Mouse (Mus musculus) embryonic fibroblast, embryonic 13.5 days (primary cell): Measurements from ENCODE around the gene Smu1. TPM values are rescaled to one million over a fixed set of nuclear protein-coding genes. Genes with fewer than 3 reads are reported as not detected.
"Not testable (repeated sequence)": the region's sequence is repeated elsewhere in the genome, so short reads cannot be mapped to it uniquely, and the experiment has no call there.

ENCODE experiments used
- H3K27ac ChIP-seq: 2 replicates; pipeline ENCODE4 v1.5.1; 2012; ENCODE audit warnings: low read length, control low read depth, inconsistent platforms; ENCODE audit not compliant: insufficient read depth
- H3K4me1 ChIP-seq: 2 replicates; pipeline ENCODE4 v1.6.1; 2011; ENCODE audit warnings: low read length; ENCODE audit not compliant: control insufficient read depth, insufficient read depth
- H3K4me3 ChIP-seq: 2 replicates; pipeline ENCODE4 v1.5.1; 2011; ENCODE audit warnings: mild to moderate bottlenecking, control low read depth, low read length; ENCODE audit not compliant: insufficient read depth
- CTCF ChIP-seq: IDR thresholded peaks from 2 replicates; pipeline ENCODE4 v1.5.1; 2011; ENCODE audit warnings: mild to moderate bottlenecking, control low read depth, low read length, moderate library complexity, borderline replicate concordance; ENCODE audit not compliant: insufficient read depth
- POLR2A ChIP-seq: IDR thresholded peaks from 2 replicates; pipeline ENCODE4 v1.6.1; 2011; ENCODE audit warnings: low read depth, mild to moderate bottlenecking, control low read depth, low read length, moderate library complexity
- polyA plus RNA-seq: library from polyadenylated mRNA; stranded (reverse); fragments of >200 nt; gene quantifications from 2 replicates; pipeline ENCODE4 v1.2.4, GENCODE M21; 2011; ENCODE audit warnings: low read depth; ENCODE audit not compliant: missing spikeins, insufficient read length

Smu1 gene
- 76.1 and 91.2 TPM in 2 replicates for polyA plus RNA-seq

DNA sequence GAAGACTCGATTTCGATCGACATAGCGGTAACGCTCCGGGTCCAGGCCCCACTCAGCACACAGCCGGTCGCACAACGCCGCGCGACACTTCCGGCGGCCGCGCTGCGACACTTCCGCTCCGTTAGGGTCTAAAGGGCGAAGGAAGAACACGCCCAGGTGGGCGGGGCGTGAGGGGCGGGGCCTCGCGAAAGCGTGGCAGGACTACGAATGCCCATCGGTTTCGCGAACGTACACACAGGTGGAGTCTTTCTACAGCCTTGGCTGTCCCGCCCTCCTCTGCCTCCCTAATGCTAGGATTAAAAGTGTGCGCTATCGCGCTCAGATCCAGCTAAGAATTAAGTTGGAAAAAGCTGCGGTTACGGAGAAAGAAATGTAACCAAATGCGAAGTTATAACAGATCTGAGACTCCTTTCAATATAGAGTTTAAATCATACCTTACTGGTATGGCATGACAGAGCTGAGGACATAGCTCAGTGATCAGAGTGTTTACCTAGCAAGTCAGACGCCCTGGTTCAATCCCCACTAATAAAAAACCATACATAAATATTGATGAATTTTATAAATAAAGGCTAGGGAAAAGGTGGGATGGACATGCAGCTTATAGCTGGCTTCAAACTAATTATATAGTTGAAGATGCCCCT lies at the start of gene Smu1:
Smu1 (minus strand) TSS at position 144 of the 641 bp plus-strand sequence.
- no peak for TF ChIP-seq CTCF
- peak; percentile 77 for TF ChIP-seq POLR2A
- no peaks in the 10 kb centered on the region for H3K4me1 ChIP-seq
- peak within 1 kb of the TSS; percentile 91 for H3K4me3 ChIP-seq
- no peak within 1 kb of the TSS for H3K27ac ChIP-seq

DNA sequence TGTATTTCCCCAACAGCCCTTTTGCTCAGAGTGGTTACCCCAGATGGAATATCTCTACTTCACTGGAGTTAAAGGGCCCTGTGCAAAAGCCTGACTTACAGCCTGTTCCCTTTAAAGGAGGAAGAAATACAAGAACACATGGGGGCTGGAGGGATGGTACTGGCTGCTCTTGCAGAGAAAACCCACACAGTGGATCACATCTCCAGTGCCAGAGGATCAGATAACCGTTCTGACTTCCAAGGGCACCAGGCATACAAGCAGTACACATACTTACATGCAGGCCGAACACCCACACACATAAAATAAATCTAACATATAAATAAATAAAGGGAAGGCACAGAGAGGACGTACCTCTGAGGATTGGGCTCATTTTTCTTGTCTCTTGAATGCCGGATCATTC lies 49.7 kb upstream of the Smu1 start:
- peaks cover 6% of the 10 kb centered on the region for H3K4me1 ChIP-seq
- TF ChIP-seq POLR2A = no peak
- TF ChIP-seq CTCF = no peak
- no peak overlapping the region for H3K4me3 ChIP-seq
- H3K27ac ChIP-seq = no peak overlapping the region

DNA sequence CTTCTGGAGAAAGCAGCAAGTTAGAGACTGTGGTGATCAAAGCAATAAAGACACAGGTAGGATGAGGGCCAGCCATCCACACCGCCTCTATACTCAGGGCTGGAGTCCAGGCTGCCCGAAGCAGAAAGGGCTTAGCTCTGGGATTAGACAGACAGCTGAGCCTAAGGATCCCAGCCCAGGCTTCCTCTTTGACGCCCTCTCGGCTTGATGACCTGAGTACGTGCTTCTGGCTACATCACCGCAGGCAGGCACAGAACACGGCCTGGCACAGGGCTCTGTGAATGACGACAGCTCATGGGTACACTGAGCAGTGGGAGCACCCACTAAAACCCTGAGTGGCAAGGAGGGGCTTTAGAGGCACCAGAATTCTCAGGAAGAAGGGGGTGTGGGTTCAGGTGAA lies 47.7 kb upstream of the Smu1 start:
- H3K4me1 ChIP-seq = peaks cover 14% of the 10 kb centered on the region
- no peak overlapping the region for H3K4me3 ChIP-seq
- no peak overlapping the region for H3K27ac ChIP-seq
- TF ChIP-seq CTCF (no peak), POLR2A (no peak)

DNA sequence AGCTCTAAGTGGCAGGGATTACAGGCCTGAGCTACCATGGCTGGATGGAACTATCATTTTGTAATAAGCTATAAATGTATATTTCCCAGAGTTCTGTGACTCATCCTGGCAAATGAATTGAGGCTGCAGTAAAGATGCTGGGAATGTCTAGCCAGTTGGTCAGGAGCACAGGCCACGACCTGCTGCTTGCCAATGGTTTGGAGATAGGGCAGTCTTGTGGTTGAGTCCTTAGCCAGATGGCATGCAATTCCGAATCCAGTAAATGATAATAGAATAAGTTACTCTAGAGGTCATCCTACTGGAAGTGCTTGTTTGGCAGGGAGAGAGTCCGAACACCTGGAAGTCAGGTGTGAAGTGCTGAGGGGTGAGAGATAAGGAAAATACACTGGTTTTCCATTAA lies 45.1 kb upstream of the Smu1 start:
- H3K27ac ChIP-seq = peak overlapping the region; percentile 90; the same call in 1 of the 2 replicates
- H3K4me1 ChIP-seq = peaks cover 14% of the 10 kb centered on the region

DNA sequence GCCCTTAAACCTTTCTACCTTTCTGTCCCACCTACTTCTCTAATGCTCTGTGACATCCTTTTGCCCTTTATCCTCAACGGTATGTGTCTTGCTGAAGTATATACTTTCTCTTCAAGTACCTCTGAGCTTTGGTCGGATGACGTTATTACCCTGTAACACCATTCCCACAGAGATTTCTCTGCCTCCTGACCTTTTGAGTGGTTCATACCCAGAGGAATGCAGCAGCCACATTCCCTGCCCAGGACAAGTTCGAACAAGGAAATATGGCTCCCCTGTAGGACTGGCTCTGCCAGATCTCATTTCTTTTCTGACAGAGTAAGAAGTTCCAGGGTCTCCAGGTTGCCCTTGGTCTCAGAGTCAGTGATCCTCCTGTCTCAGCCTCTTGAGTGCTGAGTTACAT lies 44.2 kb upstream of the Smu1 start:
- peak overlapping the region; percentile 90 for H3K27ac ChIP-seq
- H3K4me1 ChIP-seq = peaks cover 14% of the 10 kb centered on the region
- TF ChIP-seq POLR2A (no peak), CTCF (no peak)
- no peak overlapping the region for H3K4me3 ChIP-seq

More for the DNA sequence above, 45.1 kb upstream of the Smu1 start:
- no peak for TF ChIP-seq POLR2A
- no peak for TF ChIP-seq CTCF
- no peak overlapping the region for H3K4me3 ChIP-seq

DNA sequence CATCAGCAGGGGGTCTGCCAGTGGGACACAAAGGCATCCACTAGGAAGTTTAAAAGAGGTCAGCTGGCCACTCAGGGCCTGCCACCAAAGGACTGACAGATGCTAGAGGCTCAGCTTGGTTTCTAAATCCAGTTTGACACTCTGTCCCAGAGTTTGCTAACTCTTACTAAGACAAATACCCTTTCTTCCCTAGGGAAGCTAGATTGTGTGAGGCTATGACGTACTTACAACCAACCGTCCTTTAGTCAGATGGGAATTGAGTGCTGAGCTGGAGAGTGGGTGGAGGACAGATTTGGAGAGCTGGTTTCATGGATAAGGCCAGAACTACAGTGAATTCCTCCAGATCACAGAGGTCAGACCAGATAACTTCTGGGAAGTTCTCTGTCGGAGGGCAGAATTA lies 43.1 kb upstream of the Smu1 start:
- no peak overlapping the region for H3K4me3 ChIP-seq
- H3K4me1 ChIP-seq = peaks cover 15% of the 10 kb centered on the region
- no peak for TF ChIP-seq POLR2A
- TF ChIP-seq CTCF = no peak
- peak overlapping the region; percentile 56; the same call in 1 of the 2 replicates for H3K27ac ChIP-seq

DNA sequence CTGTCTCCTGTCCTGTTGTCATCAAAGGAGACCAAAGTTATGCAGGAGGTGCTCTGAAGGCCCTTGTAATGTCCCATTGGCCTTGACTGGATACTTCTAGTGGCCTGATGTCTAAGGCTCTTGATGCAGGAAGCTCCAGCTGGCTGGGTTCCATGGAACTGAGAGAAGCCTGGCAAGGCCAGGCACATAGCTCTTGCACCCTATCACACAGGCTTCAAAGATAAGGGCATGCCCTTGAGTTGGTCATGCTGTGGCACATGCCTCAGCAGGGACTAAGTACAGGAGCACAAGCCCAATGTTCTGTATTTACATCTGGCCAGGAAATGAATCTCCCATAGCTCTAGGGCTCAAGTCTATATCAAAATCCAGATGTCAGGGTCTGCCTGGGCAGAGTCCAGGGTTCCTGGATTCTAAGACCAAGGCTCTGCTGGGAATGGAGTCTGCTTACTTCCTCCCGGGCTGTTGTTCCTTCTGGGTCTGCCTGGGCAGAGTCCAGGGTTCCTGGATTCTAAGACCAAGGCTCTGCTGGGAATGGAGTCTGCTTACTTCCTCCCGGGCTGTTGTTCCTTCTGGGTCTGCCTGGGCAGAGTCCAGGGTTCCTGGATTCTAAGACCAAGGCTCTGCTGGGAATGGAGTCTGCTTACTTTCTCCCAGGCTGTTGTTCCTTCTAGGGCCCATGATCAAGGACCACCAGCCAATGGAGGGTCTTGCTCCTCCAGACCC lies 41.3 kb upstream of the Smu1 start:
- H3K4me1 ChIP-seq = peaks cover 16% of the 10 kb centered on the region
- not testable (repeated sequence) for H3K4me3 ChIP-seq, H3K27ac ChIP-seq

DNA sequence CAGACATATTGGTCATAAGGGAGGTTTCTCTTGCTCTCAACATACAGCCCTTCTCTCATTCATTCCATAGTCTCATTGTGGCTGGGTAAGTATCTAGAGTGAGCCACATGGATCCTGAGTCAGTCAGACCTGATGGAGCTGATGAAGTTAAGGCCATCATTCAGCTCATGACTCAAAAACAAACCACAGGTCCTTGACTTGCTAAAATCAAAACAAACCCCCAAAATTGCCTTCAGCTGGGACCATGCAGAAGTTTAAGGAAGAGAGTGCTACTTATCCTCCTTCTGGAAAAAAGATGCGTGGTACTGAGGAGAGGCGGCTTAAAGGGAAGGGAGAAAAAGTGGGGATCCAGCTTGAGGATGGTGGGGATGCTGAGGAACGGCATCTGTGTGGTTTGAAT lies 38.0 kb upstream of the Smu1 start:
- Histone ChIP-seq H3K27ac (peak overlapping the region; percentile 85), H3K4me1 (0 out of 2 replicates have a peak, but pooled peaks cover 2% of the 10 kb centered on the region), H3K4me3 (no peak overlapping the region)
- TF ChIP-seq POLR2A = no peak
- TF ChIP-seq CTCF = no peak

DNA sequence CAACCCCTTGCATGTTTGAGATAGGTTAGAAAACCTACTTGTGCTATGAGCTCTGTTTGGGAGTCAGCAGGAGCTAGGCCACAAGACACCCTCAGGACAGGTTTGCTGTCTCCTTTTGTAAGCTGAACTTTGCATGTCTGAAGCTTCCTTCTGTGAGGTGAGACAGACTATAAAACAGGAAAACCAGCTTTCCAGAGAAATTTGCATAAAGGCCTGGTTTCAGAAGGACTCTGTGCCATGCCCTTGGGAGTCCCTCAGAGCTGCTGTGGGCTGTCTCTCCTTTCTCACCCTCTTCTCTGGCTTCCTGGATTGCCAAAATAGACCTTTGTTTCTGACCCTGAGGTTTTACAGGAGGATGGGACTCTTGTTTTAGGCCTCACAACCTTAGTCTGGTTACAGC lies 36.6 kb upstream of the Smu1 start:
- no peak for TF ChIP-seq CTCF

DNA sequence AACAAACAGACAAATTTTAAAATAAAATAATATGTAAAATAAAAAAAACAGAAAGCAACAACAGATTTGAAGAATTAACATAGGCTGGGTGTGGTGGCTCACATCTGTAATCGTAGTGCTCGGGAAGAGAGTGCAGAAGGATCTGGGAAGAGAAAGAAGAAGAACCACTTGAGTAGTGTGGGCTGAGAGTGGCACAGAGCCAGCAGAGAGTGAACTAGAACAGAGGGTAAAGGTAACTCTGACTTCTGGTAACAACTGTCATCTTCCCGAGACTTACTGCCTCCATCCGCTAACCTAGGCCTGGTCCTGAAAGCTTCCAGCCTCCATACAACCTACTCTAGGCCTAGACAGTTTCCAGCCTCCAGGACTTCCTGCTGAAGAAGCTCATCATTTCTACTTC lies 33.5 kb upstream of the Smu1 start:
- Histone ChIP-seq H3K4me3 (no peak overlapping the region), H3K4me1 (0 out of 2 replicates have a peak, but pooled peaks cover 2% of the 10 kb centered on the region), H3K27ac (no peak overlapping the region)
- TF ChIP-seq POLR2A (no peak), CTCF (no peak)

More for the DNA sequence above, 36.6 kb upstream of the Smu1 start:
- no peak overlapping the region for H3K27ac ChIP-seq
- H3K4me1 ChIP-seq = 0 out of 2 replicates have a peak, but pooled peaks cover 2% of the 10 kb centered on the region
- H3K4me3 ChIP-seq = no peak overlapping the region

DNA sequence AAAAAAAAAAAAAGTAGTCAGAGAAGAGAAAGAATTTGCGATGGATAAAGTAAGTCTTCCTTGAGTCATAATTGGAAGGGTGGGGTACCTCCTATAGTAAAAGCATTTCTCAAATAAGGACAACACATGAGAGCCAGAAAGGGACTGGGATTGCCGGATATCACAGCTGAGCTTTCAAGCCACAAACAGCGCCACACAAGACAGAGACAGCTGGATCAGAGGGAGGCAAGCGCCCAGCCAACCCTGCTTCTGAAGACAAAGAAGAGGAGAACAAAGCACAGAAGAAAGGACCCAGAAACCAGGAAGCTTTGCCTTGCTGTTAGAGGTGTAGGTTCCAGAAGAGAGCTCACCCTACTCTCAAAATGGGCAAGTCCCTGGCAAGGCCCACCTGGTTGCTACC lies 28.9 kb upstream of the Smu1 start:
- no peak for TF ChIP-seq CTCF
- TF ChIP-seq POLR2A = no peak
- H3K4me1 ChIP-seq = peaks cover 9% of the 10 kb centered on the region
- H3K4me3 ChIP-seq = no peak overlapping the region
- H3K27ac ChIP-seq = no peak overlapping the region
